Comparison of ENCODE assay signal across 12 mouse cellular contexts in genomic region chr6:112311385-112311784, GRCm38 (mm10). TPM values are rescaled to one million over a fixed set of nuclear protein-coding genes. Genes with fewer than 3 reads are reported as not detected.
DNase-seq lines count a peak whose midpoint lies in the region; ATAC-seq and TF ChIP-seq lines count a peak whose summit lies in the region.
"Had no signal": no experiment of that assay in that cellular context is flagged by ENCODE, and none has a peak within 500 bp of the region (broad histone marks: within the 10 kb centered on the region; RNA-seq: fewer than 3 reads in every experiment).

No protein-coding gene starts in this region.

- ATAC-seq in forebrain, embryonic 14.5 days = peak; percentile 87
- no peak for ATAC-seq in limb, embryonic 11.5 days (ENCODE audit: insufficient number of reproducible peaks, low FRiP score, low TSS enrichment, low read depth)

- WGBS in forebrain, embryonic 14.5 days = 17% methylated on average over 4 of the region's 4 CpGs
- 49% methylated on average over 4 of the region's 4 CpGs for WGBS in forebrain, embryonic 10.5 days
- WGBS in limb, embryonic 11.5 days = 16% methylated on average over 4 of the region's 4 CpGs
- 37% methylated on average over 4 of the region's 4 CpGs for WGBS in thymus, adult 2 months

- H3K4me2 ChIP-seq in forebrain, embryonic 14.5 days (ENCODE audit: low read length) = no peak overlapping the region
- H3K4me2 ChIP-seq in limb, embryonic 11.5 days (ENCODE audit: low read depth, severe bottlenecking) = no peak overlapping the region
- H3K4me2 ChIP-seq: liver, embryonic 11.5 days had no signal

- no peak for TF ChIP-seq POLR2A in thymus, adult 2 months (IDR thresholded peaks at IDR 0.05; ENCODE audit: control insufficient read depth, extremely low read depth, insufficient read depth, low read length, poor library complexity)

- H3K4me1 ChIP-seq in forebrain, embryonic 14.5 days (ENCODE audit: control insufficient read depth, insufficient read depth, low read length) = no peaks in the 10 kb centered on the region; the same call in 1 of the 2 replicates
- 0 out of 2 replicates have a peak, but pooled peaks cover 6% of the 10 kb centered on the region for H3K4me1 ChIP-seq in forebrain, embryonic 10.5 days
- peaks cover 6% of the 10 kb centered on the region; the same call in 1 of the 2 replicates for H3K4me1 ChIP-seq in limb, embryonic 11.5 days (ENCODE audit: control insufficient read depth, insufficient read depth, low read length)
- no peaks in the 10 kb centered on the region for H3K4me1 ChIP-seq in thymus, adult 2 months (replicated peaks; ENCODE audit: control insufficient read depth, insufficient read depth, low read length)

- H3K36me3 ChIP-seq in forebrain, embryonic 14.5 days (ENCODE audit: control insufficient read depth, insufficient read depth, low read length) = no peaks in the 10 kb centered on the region
- H3K36me3 ChIP-seq in forebrain, embryonic 10.5 days (replicated peaks) = no peaks in the 10 kb centered on the region
- H3K36me3 ChIP-seq in limb, embryonic 11.5 days (ENCODE audit: control insufficient read depth, insufficient read depth, low read length) = no peaks in the 10 kb centered on the region
- H3K36me3 ChIP-seq in thymus, adult 2 months (ENCODE audit: control insufficient read depth, insufficient read depth, low read length) = no peaks in the 10 kb centered on the region

- no peak overlapping the region for H3K4me3 ChIP-seq in forebrain, embryonic 14.5 days (ENCODE audit: low read depth, low read length)
- no peak overlapping the region for H3K4me3 ChIP-seq in forebrain, embryonic 10.5 days
- no peak overlapping the region for H3K4me3 ChIP-seq in limb, embryonic 11.5 days (ENCODE audit: low read depth, low read length)
- H3K4me3 ChIP-seq in thymus, adult 2 months (ENCODE audit: control insufficient read depth, insufficient read depth, low read length) = no peak overlapping the region

- H3K9ac ChIP-seq in forebrain, embryonic 14.5 days (ENCODE audit: low read length) = no peak overlapping the region
- no peak overlapping the region for H3K9ac ChIP-seq in limb, embryonic 11.5 days (ENCODE audit: low read length)

- no peak for TF ChIP-seq CTCF in thymus, adult 2 months (IDR thresholded peaks at IDR 0.05; ENCODE audit: borderline replicate concordance, control insufficient read depth, extremely low read depth, insufficient read depth, low read length, poor library complexity)

- intact Hi-C loops in left cerebral cortex, postnatal 10 days (cut with DNase I) = no loop called here
- intact Hi-C loops in left cerebral cortex, postnatal 36 days (cut with DNase I) = no loop called here

- H3K27ac ChIP-seq in forebrain, embryonic 14.5 days (ENCODE audit: low read depth, low read length) = no peak overlapping the region
- no peak overlapping the region for H3K27ac ChIP-seq in forebrain, embryonic 10.5 days
- no peak overlapping the region for H3K27ac ChIP-seq in limb, embryonic 11.5 days (replicated peaks; ENCODE audit: low read depth, low read length)
- no peak overlapping the region for H3K27ac ChIP-seq in thymus, adult 2 months (ENCODE audit: control insufficient read depth, insufficient read depth, low read length)

- DNase-seq in forebrain, embryonic 14.5 days (ENCODE audit: low spot score) = peak; percentile 69
- DNase-seq in forebrain, embryonic 10.5 days (ENCODE audit: extremely low spot score, low spot score) = no peak
- DNase-seq in left cerebral cortex, postnatal 10 days (ENCODE audit: extremely low spot score in 1 of 2, low spot score in 2 of 2) = peak; percentile 32 to 42
- DNase-seq in left cerebral cortex, postnatal 36 days (ENCODE audit: low spot score in 2 of 2) = no peak
- DNase-seq in forelimb bud, embryonic 11.5 days (ENCODE audit: low read depth, low spot score) = peak; percentile 33
- peak; percentile 28 for DNase-seq in limb, embryonic 11.5 days (ENCODE audit: low spot score)
- no peak for DNase-seq in cerebellum, postnatal 25 days
- no peak for DNase-seq in thymus, adult 2 months
- DNase-seq: adrenal gland, postnatal 36 days; gastrocnemius, postnatal 36 days; heart, postnatal 4 days had no signal

- H3K27me3 ChIP-seq in forebrain, embryonic 14.5 days (replicated peaks; ENCODE audit: control insufficient read depth, insufficient read depth, low read length) = no peaks in the 10 kb centered on the region
- H3K27me3 ChIP-seq in forebrain, embryonic 10.5 days (ENCODE audit: poor library complexity, severe bottlenecking) = no peaks in the 10 kb centered on the region
- H3K27me3 ChIP-seq in limb, embryonic 11.5 days (ENCODE audit: control insufficient read depth, insufficient read depth, low read length) = no peaks in the 10 kb centered on the region
- no peaks in the 10 kb centered on the region for H3K27me3 ChIP-seq in thymus, adult 2 months (ENCODE audit: control insufficient read depth, insufficient read depth, low read length)

- H3K9me3 ChIP-seq in forebrain, embryonic 14.5 days (replicated peaks; ENCODE audit: control insufficient read depth, low read length) = no peaks in the 10 kb centered on the region
- no peaks in the 10 kb centered on the region for H3K9me3 ChIP-seq in forebrain, embryonic 10.5 days
- H3K9me3 ChIP-seq in limb, embryonic 11.5 days (ENCODE audit: control insufficient read depth, low read length) = no peaks in the 10 kb centered on the region

RNA-seq across cellular contexts. Expression of gene Lmcd1, which starts 37.8 kb away (rescaled TPM):
- polyA plus RNA-seq in forebrain, embryonic 14.5 days (2014; fragmentation: Nextera tagmentation; extraction: Ambion mirVana) = 16.2 and 16.7 TPM in 2 replicates
- polyA plus RNA-seq in forebrain, embryonic 10.5 days (2016; fragmentation: Nextera tagmentation; extraction: Ambion mirVana) = 1.1 and 2.3 TPM in 2 replicates
- total RNA-seq in left cerebral cortex, postnatal 10 days (2021) = 10 to 100 TPM; 15.3 to 15.6 TPM
- 10 to 100 TPM in 1 of 2 experiments, 1 to 10 TPM in 1; 9.4 to 11.6 TPM for total RNA-seq in left cerebral cortex, postnatal 36 days (2021)
- 6.5 and 7.0 TPM in 2 replicates for polyA plus RNA-seq in limb, embryonic 11.5 days (2014; fragmentation: Nextera tagmentation; extraction: Ambion mirVana)
- polyA plus RNA-seq in thymus, adult 2 months (2012; rRNA removed) = 1.9 and 2.4 TPM in 2 replicates

Comparison
In these comparisons a context has a peak if more than half of its experiments do, and no peak if none do; other contexts are left out.
1. DNase-seq: peak in forebrain, embryonic 14.5 days (single experiment), left cerebral cortex, postnatal 10 days (2 of 2), forelimb bud, embryonic 11.5 days (single experiment) and limb, embryonic 11.5 days (single experiment); none in forebrain, embryonic 10.5 days (single experiment), left cerebral cortex, postnatal 36 days (0 of 2), cerebellum, postnatal 25 days (0 of 2) and thymus, adult 2 months (single experiment).